Mouse (Mus musculus): ENCODE results near the gene Itgb4.

DNA sequence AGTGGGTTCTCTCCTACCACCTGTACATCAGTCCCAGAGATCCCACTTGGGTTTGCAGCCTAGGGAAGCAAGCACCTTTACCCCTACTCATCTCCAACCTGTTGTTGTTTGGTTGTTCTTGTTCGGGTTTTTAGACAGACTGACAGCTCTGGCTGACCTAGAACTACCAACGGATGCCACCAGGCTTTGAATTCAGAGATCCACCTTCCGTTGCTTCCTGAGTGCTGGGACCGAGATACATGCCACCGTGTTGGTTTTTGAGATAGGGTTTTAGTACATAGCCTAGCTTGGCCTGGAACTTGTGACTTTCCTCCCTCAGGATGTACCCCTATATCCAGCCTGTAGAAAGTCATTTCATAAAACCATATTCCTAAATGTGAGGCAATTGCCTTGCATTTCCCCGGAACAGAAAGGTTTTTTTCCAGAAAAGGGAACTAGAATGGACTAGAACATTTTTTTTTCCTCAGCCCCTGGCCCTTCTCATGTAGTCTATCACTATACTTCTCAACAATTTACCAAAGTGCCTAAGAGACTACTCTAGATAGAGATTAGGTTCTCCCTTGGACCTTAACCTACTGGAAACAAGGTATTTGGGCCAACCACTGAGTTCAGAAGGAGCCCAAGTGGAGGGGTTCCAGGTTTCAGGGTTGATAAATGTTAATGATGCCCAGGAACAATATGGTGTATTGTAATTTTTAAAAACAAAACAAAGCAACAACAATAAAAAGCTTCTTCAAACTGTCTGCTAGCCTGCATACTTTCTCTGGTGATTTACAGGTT is 54.8 kb downstream of the Itgb4 start:
- TF ChIP-seq CHD2 (IDR thresholded peaks at IDR 0.05; ENCODE audit: low read length) (no peak), POLR2A (IDR thresholded peaks at IDR 0.05; ENCODE audit: control insufficient read depth in 1 of 2, insufficient read depth in 1 of 2, low read depth in 1 of 2, low read length in 2 of 2, poor library complexity in 1 of 2) (no peak; a peak in 1 of 4 replicates), CTCF (IDR thresholded peaks at IDR 0.05 in 2 of 3, conservative IDR thresholded peaks at IDR 0.05 in 1 of 3; ENCODE audit: control insufficient read depth in 1 of 3, insufficient read depth in 1 of 3, low read depth in 2 of 3, low read length in 3 of 3, poor library complexity in 1 of 3, severe bottlenecking in 1 of 3) (no peak), E2F4 (IDR thresholded peaks at IDR 0.05; ENCODE audit: borderline replicate concordance, low read depth, low read length) (no peak), USF1 (IDR thresholded peaks at IDR 0.05; ENCODE audit: low read depth, low read length) (no peak), MYC (IDR thresholded peaks at IDR 0.05; ENCODE audit: low read depth, low read length) (no peak), NRF1 (IDR thresholded peaks at IDR 0.05; ENCODE audit: insufficient read depth, low read depth, low read length, poor library complexity, severe bottlenecking) (no peak), USF2 (IDR thresholded peaks at IDR 0.05; ENCODE audit: borderline replicate concordance in 1 of 2, insufficient read depth in 1 of 2, low read depth in 1 of 2, low read length in 2 of 2) (no peak)

Data from MEL (cell line).